Mouse (Mus musculus): Measurements from ENCODE around the gene Prol1.
"Not testable (repeated sequence)": the region's sequence is repeated elsewhere in the genome, so short reads cannot be mapped to it uniquely, and the experiment has no call there.

Gene Prol1

GRCm38 (mm10) chr5:88317012-88317411, at the start of gene Prol1:
Gene Prol1 (plus strand): TSS chr5:88317312.
- DNase-seq (ENCODE audit: low spot score in 2 of 2), result no peak

- DNase-seq (ENCODE audit: low spot score in 2 of 2), result no peak
Measured at GRCm38 (mm10) chr5:88268619-88269018, 48.5 kb upstream of the Prol1 start, which contains the start of gene Gm7714. Gene Gm7714 (plus strand): TSS chr5:88268919.

GRCm38 (mm10) chr5:88311307-88311706, 5.8 kb upstream of the Prol1 start:
- not testable (repeated sequence) for DNase-seq (ENCODE audit: low spot score in 2 of 2)

GRCm38 (mm10) chr5:88348533-88348932, 31.4 kb downstream of the Prol1 start:
- DNase-seq (ENCODE audit: low spot score in 2 of 2), result not testable (repeated sequence)

GRCm38 (mm10) chr5:88364768-88365167, 47.7 kb downstream of the Prol1 start:
- peak in 1 of 2 experiments; percentile 30 for DNase-seq (ENCODE audit: low spot score in 2 of 2)

GRCm38 (mm10) chr5:88366886-88367285, 49.8 kb downstream of the Prol1 start:
- no peak for DNase-seq (ENCODE audit: low spot score in 2 of 2)

- peak in 1 of 2 experiments; percentile 13 for DNase-seq (ENCODE audit: low spot score in 2 of 2)
Measured at GRCm38 (mm10) chr5:88370578-88371232, 53.6 kb downstream of the Prol1 start.

GRCm38 (mm10) chr5:88372563-88372962, 55.5 kb downstream of the Prol1 start:
- no peak for DNase-seq (ENCODE audit: low spot score in 2 of 2)

GRCm38 (mm10) chr5:88375808-88376207, 58.7 kb downstream of the Prol1 start, which contains the start of gene Amtn:
Gene Amtn (plus strand): TSS chr5:88376108.
- no peak for DNase-seq (ENCODE audit: low spot score in 2 of 2)
